8 mouse cellular contexts compared by ENCODE assay signal in the genomic region with DNA sequence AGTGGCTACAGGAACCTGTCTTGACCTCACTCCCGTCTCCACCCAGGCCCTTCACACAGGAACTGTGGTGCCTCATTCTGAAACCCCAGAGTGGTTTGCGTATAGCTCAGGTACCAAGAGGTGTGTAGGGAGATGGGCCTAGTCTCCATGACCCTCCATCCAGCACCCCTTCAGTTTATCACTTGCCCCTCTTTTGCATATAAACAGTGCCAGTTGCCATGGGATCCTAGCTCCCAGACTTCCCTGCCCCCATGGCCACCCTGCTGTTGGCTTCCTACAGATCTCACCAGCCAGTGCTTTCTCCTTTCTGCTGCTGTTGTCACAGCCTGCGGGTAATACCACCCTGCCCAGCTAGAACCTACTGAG. TPM values are rescaled to one million over a fixed set of nuclear protein-coding genes. Genes with fewer than 3 reads are reported as not detected.
DNase-seq lines count a peak whose midpoint lies in the region; ATAC-seq lines count a peak whose summit lies in the region.

No protein-coding gene starts in this region.

- no peaks in the 10 kb centered on the region for H3K27me3 ChIP-seq in heart, embryonic 13.5 days (replicated peaks)
- H3K27me3 ChIP-seq in hindbrain, embryonic 15.5 days: no peaks in the 10 kb centered on the region
- no peaks in the 10 kb centered on the region for H3K27me3 ChIP-seq in midbrain, embryonic 14.5 days (ENCODE audit: control insufficient read depth, insufficient read depth, low read length)

- WGBS in heart, embryonic 13.5 days: 49% methylated on average over 3 of the region's 3 CpGs
- 49% methylated on average over 3 of the region's 3 CpGs for WGBS in hindbrain, embryonic 15.5 days
- 52% methylated on average over 3 of the region's 3 CpGs for WGBS in midbrain, embryonic 14.5 days

- DNase-seq in heart, postnatal 36 days: no peak
- peak; percentile 61 for DNase-seq in brain, adult 2 months (ENCODE audit: low read depth, low spot score)
- DNase-seq in midbrain, embryonic 14.5 days: peak; percentile 21
- no peak for DNase-seq in left cerebral cortex, adult 8-10 months (ENCODE audit: low spot score in 2 of 2)
- no peak for DNase-seq in cerebellum, adult 8-10 months

- peaks cover 92% of the 10 kb centered on the region for H3K4me1 ChIP-seq in heart, embryonic 13.5 days
- H3K4me1 ChIP-seq in hindbrain, embryonic 15.5 days (replicated peaks): peaks cover 69% of the 10 kb centered on the region
- H3K4me1 ChIP-seq in midbrain, embryonic 14.5 days (ENCODE audit: control insufficient read depth, insufficient read depth, low read length): peaks cover 62% of the 10 kb centered on the region

- peak overlapping the region; percentile 95 for H3K4me2 ChIP-seq in heart, embryonic 13.5 days
- 0 out of 2 replicates have a peak overlapping the region, but pooled peaks have one; percentile 38 for H3K4me2 ChIP-seq in hindbrain, embryonic 15.5 days
- peak overlapping the region; percentile 46 for H3K4me2 ChIP-seq in midbrain, embryonic 14.5 days (ENCODE audit: low read length)

- peak overlapping the region; percentile 98 for H3K9ac ChIP-seq in heart, embryonic 13.5 days
- H3K9ac ChIP-seq in hindbrain, embryonic 15.5 days: no peak overlapping the region
- peak overlapping the region; percentile 13; the same call in 1 of the 2 replicates for H3K9ac ChIP-seq in midbrain, embryonic 14.5 days (replicated peaks; ENCODE audit: low read length)

- no peak for ATAC-seq in heart, embryonic 13.5 days (ENCODE audit: extremely low read depth, insufficient number of reproducible peaks, low FRiP score, low TSS enrichment)
- ATAC-seq in hindbrain, embryonic 15.5 days (ENCODE audit: low FRiP score, low read depth): no peak
- no peak for ATAC-seq in midbrain, embryonic 14.5 days (ENCODE audit: low FRiP score, low TSS enrichment)
- ATAC-seq in erythroblast, adult 5-6 weeks (replicated peaks; ENCODE audit: low FRiP score, poor library complexity, severe bottlenecking): no peak

- H3K27ac ChIP-seq in heart, embryonic 13.5 days (replicated peaks): peak overlapping the region; percentile 100
- peak overlapping the region; percentile 84 for H3K27ac ChIP-seq in hindbrain, embryonic 15.5 days (replicated peaks)
- H3K27ac ChIP-seq in midbrain, embryonic 14.5 days (replicated peaks; ENCODE audit: low read depth, low read length): peak overlapping the region; percentile 91

- H3K36me3 ChIP-seq in heart, embryonic 13.5 days: peaks cover 12% of the 10 kb centered on the region
- peaks cover under 1% of the 10 kb centered on the region; the same call in 1 of the 2 replicates for H3K36me3 ChIP-seq in hindbrain, embryonic 15.5 days
- H3K36me3 ChIP-seq in midbrain, embryonic 14.5 days (ENCODE audit: control insufficient read depth, insufficient read depth, low read length): peaks cover 6% of the 10 kb centered on the region

- peak overlapping the region; percentile 48 for H3K4me3 ChIP-seq in heart, embryonic 13.5 days
- H3K4me3 ChIP-seq in hindbrain, embryonic 15.5 days: no peak overlapping the region
- no peak overlapping the region for H3K4me3 ChIP-seq in midbrain, embryonic 14.5 days (replicated peaks; ENCODE audit: low read depth, low read length)

- intact Hi-C loops in heart, postnatal 36 days (cut with DNase I): no loop called here

- H3K9me3 ChIP-seq in heart, embryonic 13.5 days: no peaks in the 10 kb centered on the region
- no peaks in the 10 kb centered on the region for H3K9me3 ChIP-seq in hindbrain, embryonic 15.5 days
- no peaks in the 10 kb centered on the region for H3K9me3 ChIP-seq in midbrain, embryonic 14.5 days (ENCODE audit: control insufficient read depth, low read length)

RNA-seq across cellular contexts. Expression of a gene that starts 8.8 kb away (rescaled TPM):
- polyA plus RNA-seq in heart, embryonic 13.5 days (2015; fragmentation: Nextera tagmentation; extraction: Ambion mirVana): 35.5 and 37.1 TPM in 2 replicates
- total RNA-seq in heart, postnatal 36 days (2021): 100 to 1,000 TPM; 123 to 138 TPM
- polyA plus RNA-seq in hindbrain, embryonic 15.5 days (2015; fragmentation: Nextera tagmentation; extraction: Ambion mirVana): 19.2 and 23.9 TPM in 2 replicates
- 22.3 and 23.7 TPM in 2 replicates for polyA plus RNA-seq in midbrain, embryonic 14.5 days (2014; fragmentation: Nextera tagmentation; extraction: Ambion mirVana)
- 100 to 1,000 TPM; 190 to 208 (median 194) TPM for total RNA-seq in left cerebral cortex, adult 8-10 months (2022)
- total RNA-seq in erythroblast, adult 5-6 weeks (2015; ENCODE audit: low replicate concordance): 38.2 and 38.7 TPM in 2 replicates
- 11.3 and 19.8 TPM in 2 replicates for total RNA-seq in erythroblast, adult 5-6 weeks (2017; ENCODE audit: low replicate concordance)

Comparison
In these comparisons a context has a peak if more than half of its experiments do, and no peak if none do; other contexts are left out.
1. H3K4me2 ChIP-seq: peak in every context shown above with its lines; median percentile 95 in heart, embryonic 13.5 days; 46 in midbrain, embryonic 14.5 days; 38 in hindbrain, embryonic 15.5 days.
2. DNase-seq: peak in brain, adult 2 months (single experiment) and midbrain, embryonic 14.5 days (single experiment); none in heart, postnatal 36 days (0 of 2), left cerebral cortex, adult 8-10 months (0 of 2) and cerebellum, adult 8-10 months (single experiment).
3. Peak in every context shown above with its lines, with median percentiles within 50 percentile points of each other: H3K27ac ChIP-seq.